Mouse (Mus musculus) hindbrain, embryonic 11.5 days (tissue): ENCODE data around the gene Vcp. TPM values are rescaled to one million over a fixed set of nuclear protein-coding genes. Genes with fewer than 3 reads are reported as not detected.

Source experiments
- ATAC-seq: fragments of 200-750 bp; cut with Nextera tagmentation; 2 replicates; pipeline ENCODE4 v1.8.0; 2017; ENCODE audit warnings: mild to moderate bottlenecking, moderate TSS enrichment, moderate library complexity; ENCODE audit not compliant: low FRiP score
- DNase-seq: peaks from one replicate; pipeline ENCODE4 v3.0.0-alpha.2; 2015; ENCODE audit warnings: low spot score
- H3K27ac ChIP-seq: fragments of 300-500 bp; sonication (generic); 2 replicates; pipeline ENCODE4 v1.5.1; 2014; ENCODE audit warnings: mild to moderate bottlenecking, low read depth, low read length
- H3K27me3 ChIP-seq: fragments of 300-500 bp; sonication (generic); 2 replicates; pipeline ENCODE4 v1.6.1; 2014; ENCODE audit warnings: mild to moderate bottlenecking, low read length, moderate library complexity, mixed read lengths; ENCODE audit not compliant: control insufficient read depth, insufficient read depth
- H3K36me3 ChIP-seq: fragments of 300-500 bp; sonication (generic); 2 replicates; pipeline ENCODE4 v1.6.1; 2014; ENCODE audit warnings: mild to moderate bottlenecking, low read length, moderate library complexity, mixed read lengths; ENCODE audit not compliant: control insufficient read depth, insufficient read depth
- H3K4me1 ChIP-seq: fragments of 300-500 bp; sonication (generic); replicated peaks from 2 replicates; pipeline ENCODE4 v1.6.1; 2014; ENCODE audit warnings: low read length, mixed read lengths; ENCODE audit not compliant: control insufficient read depth, insufficient read depth
- H3K4me2 ChIP-seq: fragments of 300-500 bp; sonication (generic); replicated peaks from 2 replicates; pipeline ENCODE4 v1.6.1; 2014; ENCODE audit warnings: mild to moderate bottlenecking, low read depth, low read length
- H3K4me3 ChIP-seq: fragments of 300-500 bp; sonication (generic); 2 replicates; pipeline ENCODE4 v1.5.1; 2014; ENCODE audit warnings: low read depth, low read length
- H3K9ac ChIP-seq: fragments of 300-500 bp; sonication (generic); 2 replicates; pipeline ENCODE4 v1.6.1; 2014; ENCODE audit warnings: low read depth, low read length
- H3K9me3 ChIP-seq: fragments of 300-500 bp; sonication (generic); 2 replicates; pipeline ENCODE4 v1.6.1; 2016; ENCODE audit warnings: low read length; ENCODE audit not compliant: control insufficient read depth
- WGBS: fragments of 180-500 bp; shearing (Covaris S2); extraction: QIAGEN DNeasy Blood & Tissue Kit; methylation state at CpG from one replicate; pipeline ENCODE4 v1.1.7; 2014; 5-methylcytosine and 5-hydroxymethylcytosine counted together
- polyA plus RNA-seq: library from polyadenylated mRNA; unstranded; fragments of >200 nt; fragmentation: Nextera tagmentation; extraction: Ambion mirVana; gene quantifications from 2 replicates; pipeline ENCODE4 v1.2.1, GENCODE M21; 2014

The Vcp gene
- polyA plus RNA-seq, 1 experiment from 2014 or later: 613 TPM

DNA sequence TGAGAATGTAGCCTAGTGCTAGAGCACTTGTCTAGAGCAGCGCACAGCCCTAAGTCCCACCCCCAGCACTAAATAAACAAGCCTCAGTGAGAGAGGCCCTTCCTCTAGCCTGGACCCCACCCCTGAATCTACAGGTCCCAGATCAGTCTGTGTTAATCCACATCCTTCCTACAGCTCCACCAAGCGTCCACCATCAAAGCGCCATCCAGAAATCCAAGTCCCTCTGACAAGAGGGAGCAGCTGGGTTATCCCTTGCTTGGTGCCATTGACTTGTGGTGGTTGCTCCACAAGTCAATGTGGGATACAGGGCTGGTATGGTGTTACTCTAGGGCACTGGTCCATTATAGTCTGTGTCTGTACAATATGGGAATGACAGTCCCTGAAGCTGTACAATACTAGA lies 45.1 kb downstream of the Vcp start:
- Histone ChIP-seq H3K36me3 (peaks cover 5% of the 10 kb centered on the region; the same call in 1 of the 2 replicates), H3K27me3 (no peaks in the 10 kb centered on the region), H3K4me3 (no peak overlapping the region), H3K9ac (no peak overlapping the region), H3K9me3 (no peaks in the 10 kb centered on the region), H3K27ac (no peak overlapping the region), H3K4me2 (no peak overlapping the region), H3K4me1 (peaks cover 15% of the 10 kb centered on the region)
- DNase-seq (no peak), ATAC-seq (no peak)
- WGBS: 95% methylated on average over 3 of the region's 3 CpGs

DNA sequence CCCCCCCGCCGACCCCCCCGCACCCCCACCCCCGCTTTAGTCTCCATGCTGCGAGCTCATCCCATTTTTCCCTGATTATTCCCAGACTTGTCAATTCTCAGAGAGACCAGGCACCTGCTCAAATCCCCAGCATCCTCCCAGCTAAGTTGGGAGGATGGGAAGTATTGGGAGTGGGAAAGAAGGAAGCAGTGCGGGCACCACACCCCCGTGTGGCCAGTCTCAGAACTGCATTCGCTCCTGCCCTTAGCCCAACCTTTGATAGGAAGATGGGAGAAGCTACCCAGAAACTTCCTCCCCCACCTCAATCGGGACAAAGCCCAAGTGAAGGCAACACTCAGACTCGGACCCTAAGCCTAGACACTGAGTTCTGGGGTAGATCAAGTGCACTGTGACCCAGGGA lies 46.0 kb downstream of the Vcp start:
- no peaks in the 10 kb centered on the region for H3K27me3 ChIP-seq
- no peak overlapping the region for H3K4me2 ChIP-seq
- no peak overlapping the region for H3K4me3 ChIP-seq
- peak overlapping the region; percentile 80 for H3K27ac ChIP-seq
- ATAC-seq (no peak), DNase-seq (peak; percentile 90)
- 3% methylated on average over 10 of the region's 10 CpGs for WGBS
- peaks cover 15% of the 10 kb centered on the region for H3K4me1 ChIP-seq
- H3K36me3 ChIP-seq: peaks cover 5% of the 10 kb centered on the region; the same call in 1 of the 2 replicates
- H3K9ac ChIP-seq: no peak overlapping the region
- H3K9me3 ChIP-seq: no peaks in the 10 kb centered on the region

DNA sequence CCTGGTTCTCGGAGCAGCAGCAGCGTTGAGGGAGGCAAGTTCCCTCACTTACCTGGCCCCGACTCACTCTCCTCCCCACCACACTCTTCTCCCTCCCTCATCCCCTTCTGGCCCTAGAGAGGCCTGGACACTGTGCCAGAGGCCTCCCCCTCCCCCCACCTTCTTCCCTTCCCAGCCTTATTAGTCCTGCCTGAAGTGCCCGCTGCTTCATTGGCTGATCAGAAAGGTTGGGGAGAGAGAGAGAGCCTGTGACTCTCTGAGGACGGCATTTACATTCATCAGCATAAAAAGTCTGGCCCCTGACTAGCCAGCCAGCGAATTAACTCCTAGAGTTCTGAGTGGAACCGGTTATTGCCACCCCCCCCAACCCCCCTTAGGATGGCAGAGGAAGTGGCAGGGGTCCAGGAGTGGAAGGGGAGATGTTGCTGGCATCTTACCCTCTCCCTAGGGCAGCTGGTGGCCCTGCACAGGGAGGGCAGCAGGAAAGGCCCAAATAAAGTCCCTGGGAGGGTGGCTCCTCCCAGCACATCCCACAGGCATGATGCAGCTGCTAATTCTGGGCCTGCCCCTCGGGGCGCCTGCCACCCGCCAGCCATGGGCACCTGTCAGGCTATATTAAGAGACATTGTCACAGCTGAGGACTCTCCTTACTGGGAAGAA lies 46.7 kb downstream of the Vcp start:
- peak; percentile 51 for DNase-seq
- Histone ChIP-seq H3K9me3 (no peaks in the 10 kb centered on the region), H3K36me3 (peaks cover 5% of the 10 kb centered on the region; the same call in 1 of the 2 replicates), H3K4me3 (no peak overlapping the region), H3K27ac (peak overlapping the region; percentile 80), H3K27me3 (no peaks in the 10 kb centered on the region), H3K9ac (peak overlapping the region; percentile 16), H3K4me2 (peak overlapping the region; percentile 26; the same call in 1 of the 2 replicates), H3K4me1 (peaks cover 18% of the 10 kb centered on the region)
- 21% methylated on average over 9 of the region's 10 CpGs for WGBS
- no peak for ATAC-seq

DNA sequence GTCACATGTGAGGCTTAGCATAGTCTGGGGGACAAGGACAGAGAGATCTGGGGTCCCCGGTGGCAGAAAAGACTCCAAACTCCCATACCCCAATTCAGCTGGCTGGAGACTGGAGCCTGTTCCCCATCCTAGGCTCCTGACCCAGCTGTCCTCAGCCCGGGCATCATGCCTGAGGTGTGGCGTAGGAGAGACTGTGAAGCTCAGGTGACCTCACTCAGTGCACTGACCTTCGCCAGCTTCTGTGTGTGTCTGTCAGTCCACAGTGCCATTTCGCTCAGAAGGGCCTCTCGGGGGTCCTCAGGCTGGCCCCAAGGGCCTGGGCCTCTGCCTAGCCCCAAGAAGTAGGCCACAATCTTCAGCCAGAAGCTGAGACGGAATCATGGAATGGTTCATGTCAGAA lies 47.7 kb downstream of the Vcp start:
- Histone ChIP-seq H3K9me3 (no peaks in the 10 kb centered on the region), H3K9ac (no peak overlapping the region; the same call in 1 of the 2 replicates), H3K4me1 (peaks cover 18% of the 10 kb centered on the region), H3K27me3 (no peaks in the 10 kb centered on the region), H3K36me3 (peaks cover 5% of the 10 kb centered on the region; the same call in 1 of the 2 replicates), H3K4me3 (no peak overlapping the region), H3K4me2 (no peak overlapping the region), H3K27ac (0 out of 2 replicates have a peak overlapping the region, but pooled peaks have one; percentile 21)
- WGBS: 84% methylated on average over 7 of the region's 7 CpGs
- DNase-seq (no peak), ATAC-seq (no peak)

DNA sequence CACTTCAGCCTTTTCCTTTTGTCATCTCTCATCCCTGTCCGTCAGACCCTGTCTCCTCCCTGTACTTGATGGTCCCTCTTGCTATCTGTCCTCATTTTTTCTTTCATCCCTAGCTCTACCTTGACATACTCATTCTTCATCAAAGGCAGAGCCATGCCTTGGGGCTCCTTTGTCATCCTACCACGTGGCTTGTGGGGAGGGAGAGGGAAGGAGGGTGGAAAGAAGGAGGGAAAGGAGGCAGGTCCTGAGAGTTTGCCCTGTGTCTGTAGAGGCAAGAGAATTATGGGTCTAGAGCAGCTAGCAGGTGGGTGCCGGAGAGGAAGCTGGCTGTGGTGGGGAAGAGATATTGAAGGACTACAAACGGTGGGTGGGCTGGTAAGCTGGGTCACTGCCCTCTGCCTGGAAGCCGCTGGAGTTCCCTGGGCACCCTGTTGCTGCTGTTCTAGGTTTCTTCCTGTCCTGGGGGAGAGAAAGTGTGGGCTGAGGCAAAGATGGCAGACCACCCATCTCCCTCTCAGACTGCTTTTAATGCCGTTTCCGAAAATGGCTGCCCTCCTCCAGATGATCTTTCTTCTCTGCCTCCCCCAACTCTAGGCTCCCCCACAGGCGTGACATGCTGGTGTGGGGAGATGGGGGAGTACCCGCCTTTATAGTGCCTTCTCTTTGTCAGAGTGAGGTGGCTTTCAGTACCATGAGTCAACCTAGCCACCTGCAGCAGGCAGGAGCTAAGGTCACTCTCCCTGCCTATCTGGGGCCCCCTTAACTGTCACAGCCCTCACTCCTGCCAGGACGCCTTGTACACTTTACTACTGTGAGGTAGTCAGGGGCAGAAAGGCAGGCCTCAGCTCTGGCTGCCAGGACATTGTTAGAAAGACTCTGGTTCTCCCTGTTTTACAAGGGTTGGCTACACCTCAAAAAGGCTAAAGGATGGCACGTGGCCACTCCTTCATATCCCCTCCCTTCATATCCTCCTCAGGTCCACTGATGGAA lies 48.8 kb downstream of the Vcp start:
- DNase-seq: no peak
- Histone ChIP-seq H3K9ac (peak overlapping the region; percentile 32; the same call in 1 of the 2 replicates), H3K4me2 (peak overlapping the region; percentile 79), H3K9me3 (no peaks in the 10 kb centered on the region), H3K4me1 (peaks cover 25% of the 10 kb centered on the region), H3K36me3 (no peaks in the 10 kb centered on the region), H3K27me3 (no peaks in the 10 kb centered on the region), H3K4me3 (peak overlapping the region; percentile 81), H3K27ac (no peak overlapping the region)
- WGBS: 64% methylated on average over 11 of the region's 11 CpGs
- no peak for ATAC-seq

DNA sequence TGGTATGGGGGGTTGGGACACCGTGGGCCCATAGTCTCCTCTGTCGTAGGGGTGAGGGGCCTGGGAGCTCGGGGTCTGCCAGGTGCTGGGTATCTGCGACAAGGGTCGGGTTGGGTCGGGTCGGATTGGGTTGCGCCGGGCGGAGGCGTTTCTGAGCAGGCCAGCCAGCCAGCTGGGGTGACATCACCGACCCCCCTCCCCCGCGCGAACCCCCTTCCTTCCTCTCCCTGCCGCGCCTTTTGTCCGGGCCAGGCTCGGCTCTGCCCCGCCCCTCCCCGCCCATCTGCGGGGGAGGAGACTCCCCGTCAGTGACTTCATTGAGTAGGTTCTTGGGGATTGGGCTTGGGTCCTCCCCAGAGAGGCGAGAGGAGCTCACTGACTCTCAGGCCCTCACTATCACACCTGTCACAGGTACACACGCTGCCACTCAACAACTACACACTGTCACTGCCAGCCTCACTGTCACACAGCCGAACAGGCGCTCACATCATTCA lies 50.2 kb downstream of the Vcp start:
- Histone ChIP-seq H3K9me3 (no peaks in the 10 kb centered on the region), H3K36me3 (no peaks in the 10 kb centered on the region), H3K27me3 (no peaks in the 10 kb centered on the region), H3K9ac (peak overlapping the region; percentile 92), H3K4me3 (peak overlapping the region; percentile 81), H3K27ac (peak overlapping the region; percentile 95), H3K4me2 (peak overlapping the region; percentile 79), H3K4me1 (peaks cover 30% of the 10 kb centered on the region)
- ATAC-seq (peak; percentile 74), DNase-seq (peak; percentile 92)
- 2% methylated on average over 11 of the region's 27 CpGs for WGBS

DNA sequence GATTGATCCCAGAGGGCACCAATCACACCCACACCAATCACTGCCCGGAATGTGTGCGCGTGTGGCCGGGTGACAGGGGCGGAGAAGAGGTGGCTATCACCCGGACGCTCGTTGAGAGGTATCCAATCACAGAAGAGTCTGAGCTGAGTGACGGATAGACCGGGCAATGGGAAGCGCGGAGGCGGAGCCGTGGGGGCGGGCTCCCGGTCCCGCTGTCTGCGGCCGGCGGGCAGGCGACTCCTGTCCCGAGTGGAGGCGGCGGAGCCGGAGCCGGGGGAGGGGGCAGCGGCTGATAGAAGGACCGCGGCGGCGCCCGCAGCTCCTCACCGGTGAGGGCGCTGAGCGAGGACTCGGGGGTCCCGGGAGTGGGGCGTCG lies 50.6 kb downstream of the Vcp start, which contains the start of gene Dnajb5:
Dnajb5 (plus strand) TSS at position 139 of the 376 bp plus-strand sequence.
- H3K4me2 ChIP-seq: peak within 1 kb of the TSS; percentile 79
- H3K27ac ChIP-seq: peak within 1 kb of the TSS; percentile 95
- H3K27me3 ChIP-seq: no peaks in the 10 kb centered on the region
- 1% methylated on average over 35 of the region's 39 CpGs for WGBS
- ATAC-seq (peak; percentile 93), DNase-seq (peak; percentile 96)
- peaks cover 28% of the 10 kb centered on the region for H3K4me1 ChIP-seq
- peak within 1 kb of the TSS; percentile 81 for H3K4me3 ChIP-seq
- no peaks in the 10 kb centered on the region for H3K36me3 ChIP-seq
- no peaks in the 10 kb centered on the region for H3K9me3 ChIP-seq
- H3K9ac ChIP-seq: peak within 1 kb of the TSS; percentile 92

DNA sequence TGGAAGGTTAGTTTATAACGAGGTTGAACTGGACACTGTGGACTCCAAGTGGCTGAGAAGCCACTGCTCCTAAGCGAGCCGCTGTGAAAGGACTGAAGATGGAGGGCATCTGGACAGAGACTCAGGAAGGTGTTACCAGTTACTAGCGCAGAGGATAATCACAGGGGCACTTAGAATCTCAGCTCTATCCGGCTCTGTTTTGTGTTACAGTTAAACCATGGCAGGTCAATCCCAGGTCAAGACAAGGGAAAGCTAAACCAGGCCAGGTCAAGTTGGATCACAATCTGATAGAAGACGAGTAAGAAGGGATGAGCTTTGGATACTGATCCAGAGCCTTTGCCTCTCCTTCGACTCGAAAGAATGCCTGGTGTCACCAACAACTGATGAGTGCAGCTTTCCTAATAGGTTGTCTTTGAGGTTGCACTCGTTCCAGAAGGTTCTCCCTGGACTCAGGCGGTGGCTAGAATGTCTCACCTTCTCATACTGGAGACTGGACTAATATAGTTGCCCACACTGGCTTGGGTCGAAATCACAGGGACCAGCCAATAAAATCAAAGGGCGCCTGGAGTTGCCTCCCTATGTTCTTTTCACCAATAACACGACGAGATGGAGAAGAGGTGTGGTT lies 51.1 kb downstream of the Vcp start:
- ATAC-seq: no peak
- H3K27ac ChIP-seq: peak overlapping the region; percentile 12; the same call in 1 of the 2 replicates
- DNase-seq: no peak
- WGBS: 17% methylated on average over 14 of the region's 14 CpGs
- no peaks in the 10 kb centered on the region for H3K9me3 ChIP-seq
- peak overlapping the region; percentile 29 for H3K4me2 ChIP-seq
- peak overlapping the region; percentile 2; the same call in 1 of the 2 replicates for H3K4me3 ChIP-seq
- H3K27me3 ChIP-seq: no peaks in the 10 kb centered on the region
- H3K4me1 ChIP-seq: peaks cover 25% of the 10 kb centered on the region
- H3K9ac ChIP-seq: no peak overlapping the region
- no peaks in the 10 kb centered on the region for H3K36me3 ChIP-seq
